Mouse (Mus musculus): ENCODE measurements around the gene Ano2.

Gene Ano2

DNA sequence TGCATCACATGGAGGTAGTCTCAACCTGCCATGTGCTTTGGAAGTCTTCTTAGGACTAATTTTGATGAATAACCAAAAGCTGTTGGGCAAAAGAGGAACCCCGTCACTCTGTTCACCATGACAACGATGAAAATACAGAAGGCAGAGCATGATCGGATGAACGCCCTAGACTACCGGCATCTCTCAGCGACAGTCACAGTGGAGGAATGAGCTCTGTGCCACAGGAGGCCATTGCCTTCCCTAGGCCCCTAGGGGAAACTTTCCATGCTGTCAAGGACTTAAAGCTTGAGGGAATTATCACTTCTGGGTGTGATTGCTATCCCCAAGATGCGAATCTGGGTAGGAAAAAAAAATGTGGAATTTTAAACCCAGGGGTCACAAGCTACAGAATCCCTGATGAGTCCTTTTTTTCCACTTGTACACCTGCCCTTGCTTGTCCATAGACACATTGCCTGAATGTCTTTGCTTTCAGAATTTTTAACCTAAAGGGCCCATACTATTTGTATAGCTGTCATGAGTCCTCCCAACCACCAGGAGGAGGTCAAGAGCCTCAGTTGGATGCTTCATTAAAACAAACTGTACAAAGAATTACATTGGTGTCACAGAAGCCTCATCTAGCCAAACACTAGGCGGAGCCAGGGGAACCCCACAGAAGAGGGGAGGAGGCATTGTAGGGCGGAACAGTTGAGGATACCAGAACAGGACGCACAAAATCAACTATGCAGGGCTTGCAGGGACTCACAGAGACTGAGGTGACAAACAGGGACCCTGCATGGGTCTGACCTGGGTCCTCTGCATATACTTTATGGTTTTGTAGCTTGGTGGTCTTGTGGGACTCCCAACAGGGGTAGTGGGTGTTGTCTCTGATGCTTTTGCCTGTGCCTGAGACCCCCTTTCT, 53.2 kb downstream of the Ano2 start:
- no peak for DNase-seq (ENCODE audit: low spot score in 2 of 2)

DNA sequence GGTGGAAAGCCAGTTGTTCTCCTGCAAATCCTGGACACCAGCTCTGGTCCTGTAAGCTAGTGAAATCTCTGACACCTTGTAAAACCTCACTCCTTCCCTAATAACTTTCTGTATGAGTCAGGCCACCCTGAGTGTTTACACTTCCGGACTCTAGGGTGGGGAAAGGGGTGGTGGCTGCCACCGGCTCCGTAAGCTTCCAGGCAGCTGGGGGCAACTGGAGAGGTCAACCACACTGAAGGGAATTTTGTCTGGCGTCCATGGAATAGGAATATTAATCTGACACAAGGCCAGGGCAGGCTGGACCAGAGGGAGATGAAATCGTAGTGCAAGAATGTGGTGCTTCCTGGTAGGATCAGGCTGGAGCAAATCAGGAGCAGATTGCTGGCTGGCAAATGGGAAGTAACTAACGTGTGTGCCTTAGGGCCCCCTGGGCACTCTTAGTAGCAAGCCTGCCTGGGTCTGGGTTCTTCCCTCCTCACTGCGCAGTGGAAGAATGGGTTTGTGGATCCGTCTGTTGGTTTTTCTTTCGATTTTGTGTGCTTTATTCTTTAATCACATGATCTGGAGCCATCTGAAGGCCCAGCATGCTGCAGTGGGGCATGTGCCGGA, 57.2 kb downstream of the Ano2 start:
- no peak for DNase-seq (ENCODE audit: low spot score in 2 of 2)

DNA sequence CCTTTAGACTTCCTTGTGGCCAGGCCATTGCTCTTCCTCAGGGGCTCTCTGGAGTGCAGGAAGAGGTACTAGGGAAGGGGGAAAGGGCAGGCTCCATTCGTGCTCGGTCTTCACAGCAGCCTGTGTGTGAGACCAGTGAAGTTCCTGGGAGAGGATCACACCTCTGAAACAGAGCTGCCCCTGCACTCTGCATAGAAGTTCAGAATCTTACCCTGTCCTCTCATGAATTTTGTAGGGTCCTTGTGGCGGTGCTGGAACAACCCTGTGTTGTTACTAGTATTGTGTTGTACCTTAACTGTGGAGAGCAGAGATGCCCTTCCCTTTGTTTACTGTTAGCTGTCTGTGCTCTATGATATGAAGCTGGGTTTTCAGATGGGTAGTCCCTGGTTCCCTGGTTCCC, 58.4 kb downstream of the Ano2 start:
- DNase-seq (ENCODE audit: low spot score in 2 of 2) = no peak

DNA sequence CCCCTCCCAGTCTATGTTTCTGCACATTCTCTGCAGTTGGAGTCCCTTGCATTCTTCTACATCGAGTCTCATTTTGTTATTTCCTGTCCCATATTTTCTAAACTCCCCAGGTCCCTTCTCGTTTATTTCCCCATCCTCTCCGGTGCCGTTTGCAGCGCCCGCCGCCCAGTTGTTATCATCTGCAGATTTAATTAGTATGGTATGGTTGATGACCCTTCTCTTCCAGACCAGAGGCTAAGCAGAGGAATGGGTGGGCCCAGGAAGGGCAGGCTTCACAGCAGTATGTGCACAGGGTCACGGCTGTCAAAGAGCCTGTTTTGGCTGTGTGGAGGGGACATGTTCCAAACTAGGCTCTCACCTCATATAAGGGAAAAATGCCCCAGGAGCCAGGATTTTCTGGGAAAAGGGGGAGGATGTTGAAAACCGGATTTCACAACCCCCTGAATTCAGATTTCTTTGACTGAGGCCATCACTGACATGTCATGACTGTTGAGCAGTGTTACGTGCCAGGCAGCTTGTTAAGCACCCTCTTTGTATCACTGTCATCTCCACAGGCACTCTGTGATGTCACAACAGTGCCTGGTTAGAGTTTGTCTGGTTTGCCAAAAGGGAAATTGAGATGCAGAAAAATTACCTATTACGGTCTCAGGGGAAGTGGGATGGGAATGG, 72.8 kb downstream of the Ano2 start:
- DNase-seq (ENCODE audit: low spot score in 2 of 2) = no peak

DNA sequence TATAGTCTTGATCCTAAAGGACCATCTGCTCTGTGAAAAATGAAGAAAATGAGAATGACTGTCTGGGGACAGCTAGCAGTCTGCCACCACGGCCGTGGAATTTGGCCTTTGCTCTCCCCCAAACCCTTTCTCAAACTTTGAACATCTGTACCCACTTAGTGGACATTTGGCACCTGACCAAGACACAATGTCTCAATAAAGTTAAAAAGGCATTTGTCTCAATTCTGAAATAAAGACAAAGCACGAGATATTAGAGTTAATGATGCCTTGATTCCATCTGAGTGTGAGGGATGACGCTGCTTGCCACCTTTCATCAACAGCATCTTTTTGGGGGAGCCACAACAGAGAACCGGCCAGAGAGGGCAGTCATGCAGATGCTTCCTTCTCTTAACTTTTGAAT, 83.0 kb downstream of the Ano2 start:
- DNase-seq (ENCODE audit: low spot score in 2 of 2) = no peak

DNA sequence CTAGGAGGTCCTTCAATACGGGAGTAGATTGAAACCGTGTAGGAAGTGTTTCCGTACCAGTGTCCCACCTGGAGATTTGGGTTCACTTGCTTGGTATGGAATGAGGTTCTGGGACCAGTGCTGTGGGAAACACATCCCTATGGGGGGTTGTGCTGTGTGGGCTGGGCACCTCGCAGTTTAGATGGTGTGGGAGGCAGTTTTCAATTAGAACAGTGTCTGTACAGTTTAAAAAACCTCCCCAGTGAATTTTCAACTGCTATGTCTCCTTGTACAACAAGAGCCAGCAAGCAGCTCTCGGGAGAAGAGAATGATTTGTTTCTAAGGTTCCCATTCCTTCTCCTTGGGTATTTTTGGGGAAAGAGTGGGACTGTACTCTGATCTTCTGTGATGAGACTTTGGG, 86.1 kb downstream of the Ano2 start:
- no peak for DNase-seq (ENCODE audit: low spot score in 2 of 2)

DNA sequence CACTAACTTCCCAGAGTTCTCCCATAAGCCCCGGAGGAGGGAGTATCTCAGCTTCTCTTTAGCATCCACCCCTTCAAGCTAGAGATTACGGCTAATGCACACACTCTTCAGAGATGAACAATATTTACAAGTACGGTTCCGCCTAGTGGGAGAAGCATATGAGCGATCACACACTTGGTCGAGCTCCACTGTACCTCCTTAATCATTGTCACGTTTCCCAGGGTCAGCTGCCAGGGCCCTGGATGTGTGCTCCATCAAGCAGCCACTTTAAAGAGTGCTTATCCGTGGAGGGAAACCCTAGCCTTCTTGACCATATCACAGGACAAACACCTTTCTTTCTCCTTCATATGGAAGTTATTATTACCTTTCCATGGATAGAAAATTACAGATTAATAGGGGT, 112.7 kb downstream of the Ano2 start:
- DNase-seq (ENCODE audit: low spot score in 2 of 2) = no peak

DNA sequence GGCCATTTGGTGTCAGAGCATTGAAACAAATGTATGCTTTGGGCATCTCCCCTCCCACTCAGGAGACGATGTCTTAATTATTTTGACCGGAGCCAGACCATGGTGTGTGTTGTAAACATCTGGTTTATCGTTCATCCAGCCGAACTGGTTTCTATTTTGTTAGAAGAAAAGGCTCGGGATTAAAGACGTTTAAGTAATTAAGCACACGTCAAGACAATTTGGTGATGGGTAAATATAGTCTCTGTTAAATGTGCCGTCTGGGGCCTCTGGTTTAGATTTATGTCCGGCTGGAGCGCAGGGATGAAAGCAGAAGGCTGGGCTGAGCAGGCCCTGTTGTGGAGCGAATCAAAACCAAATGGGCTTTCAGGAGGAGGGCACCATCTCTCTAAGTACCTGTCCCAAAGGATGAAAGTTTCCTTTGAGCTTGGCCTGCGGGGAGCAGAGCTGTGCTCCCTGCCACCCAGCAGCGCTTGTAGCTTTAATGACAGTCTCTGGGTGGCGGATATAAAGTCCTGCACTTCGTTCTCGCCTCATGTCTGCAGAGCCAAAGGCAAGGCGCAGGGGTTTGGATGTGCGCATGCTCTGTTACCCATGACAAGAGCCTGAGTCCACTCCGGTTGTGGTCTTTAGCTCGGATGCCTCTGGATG, 113.3 kb downstream of the Ano2 start:
- no peak for DNase-seq (ENCODE audit: low spot score in 2 of 2)

DNA sequence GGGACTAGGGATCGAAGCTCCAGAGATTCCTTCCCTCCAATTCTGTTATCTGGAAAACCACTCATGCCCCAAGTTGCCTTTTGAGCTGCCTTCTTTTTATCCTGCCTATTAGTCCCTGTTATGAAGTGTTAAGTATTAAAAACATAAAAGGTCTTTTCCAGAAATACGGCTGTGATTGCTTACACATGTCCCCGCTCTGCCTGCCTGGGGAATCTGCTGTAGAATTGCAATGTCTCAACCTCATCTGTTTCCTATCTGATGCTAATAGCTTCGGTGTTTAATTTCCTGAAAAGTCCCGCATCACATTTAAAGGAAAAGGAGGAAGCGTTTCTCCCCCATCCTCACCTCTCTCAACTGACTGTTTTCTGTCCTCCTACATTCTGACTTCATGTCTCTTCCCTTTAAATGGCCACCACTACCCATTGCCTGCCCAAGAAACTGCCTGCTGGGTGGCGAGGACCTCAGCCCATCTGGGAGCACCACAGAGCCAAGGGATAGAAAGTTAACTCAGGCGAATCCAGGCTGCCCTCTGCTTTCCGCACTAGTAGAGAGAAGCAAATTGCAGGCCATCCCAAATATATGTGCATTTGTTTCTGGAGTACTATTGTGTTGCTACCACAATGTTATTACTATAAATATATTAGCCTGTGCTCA, 118.9 kb downstream of the Ano2 start:
- no peak for DNase-seq (ENCODE audit: low spot score in 2 of 2)

DNA sequence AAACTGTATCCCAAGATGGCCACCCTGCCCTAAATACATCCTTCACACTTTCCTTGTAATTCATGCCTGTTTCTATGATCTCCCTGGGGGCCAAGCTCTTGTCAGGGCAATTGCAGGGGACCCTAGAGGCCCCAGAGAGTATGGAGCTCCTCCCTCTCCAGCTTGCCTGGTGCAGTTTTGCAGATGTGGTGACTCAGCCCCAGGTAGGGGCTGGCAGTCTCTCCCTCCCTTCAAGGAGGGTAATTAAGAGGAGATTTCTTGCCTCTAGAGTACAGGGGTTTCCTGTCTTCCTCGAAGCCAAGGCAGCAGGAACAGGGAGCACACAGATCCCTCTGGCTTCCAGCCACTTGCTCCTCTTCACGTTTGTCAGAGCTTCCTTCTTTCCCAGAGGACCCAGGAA, 121.2 kb downstream of the Ano2 start:
- DNase-seq (ENCODE audit: low spot score in 2 of 2) = no peak

DNA sequence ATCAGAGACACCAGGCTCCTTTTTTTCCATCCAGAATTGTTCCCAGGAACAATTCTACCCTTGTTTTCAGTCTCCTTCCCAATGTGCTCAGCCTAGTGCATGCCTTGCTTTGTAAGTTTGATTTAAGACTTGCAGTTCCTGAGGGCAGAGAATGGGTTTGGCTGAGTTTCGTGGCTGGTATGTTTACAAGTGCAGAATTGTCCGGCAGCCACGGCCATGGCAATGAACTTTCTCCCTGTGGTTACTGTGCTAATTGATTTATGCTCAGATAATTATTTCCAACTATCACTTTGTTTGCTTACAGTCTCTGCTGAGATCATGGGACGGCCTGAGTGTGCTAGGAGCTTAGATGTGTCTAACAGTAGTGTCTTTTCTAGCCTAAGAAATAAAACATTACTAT, 147.9 kb downstream of the Ano2 start:
- DNase-seq (ENCODE audit: low spot score in 2 of 2) = no peak

DNA sequence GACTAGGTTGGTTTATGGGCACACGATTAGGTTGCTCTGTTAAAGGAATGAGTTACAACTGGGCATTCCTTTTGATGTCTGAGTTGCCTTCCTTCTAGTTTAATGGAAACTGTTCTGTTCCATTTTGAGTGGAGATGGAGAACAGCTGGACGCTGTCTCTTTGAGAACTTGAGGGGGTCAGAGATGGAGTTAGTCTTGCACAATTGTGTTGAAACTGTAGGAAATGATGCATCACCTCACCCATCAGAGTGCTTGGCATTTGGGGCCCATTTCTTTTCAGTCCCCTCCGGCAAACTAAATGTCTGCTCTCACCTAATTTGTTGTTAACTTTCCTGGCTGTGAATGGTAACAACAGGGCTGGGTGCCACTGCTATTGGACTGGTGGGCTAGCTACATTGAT, 151.1 kb downstream of the Ano2 start:
- no peak for DNase-seq (ENCODE audit: low spot score in 2 of 2)

DNA sequence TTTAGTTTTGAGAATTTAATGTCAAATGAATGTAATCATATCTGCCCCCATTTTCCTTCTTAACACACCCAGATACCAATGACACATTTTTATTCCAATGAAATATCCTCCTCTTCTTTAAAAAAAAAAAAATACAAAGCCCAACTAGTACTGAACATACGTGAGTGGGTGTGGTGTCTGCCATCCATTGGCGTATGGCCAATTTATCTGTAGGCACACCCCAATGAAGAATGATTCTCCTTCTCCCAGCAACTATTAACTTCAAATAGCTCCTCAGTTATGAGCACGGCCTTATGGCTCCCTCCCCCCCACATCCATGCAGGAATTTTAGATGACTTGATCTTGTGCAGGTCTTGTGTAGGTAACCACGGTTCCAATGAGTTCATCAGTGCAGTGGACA, 161.0 kb downstream of the Ano2 start:
- no peak for DNase-seq (ENCODE audit: low spot score in 2 of 2)

DNA sequence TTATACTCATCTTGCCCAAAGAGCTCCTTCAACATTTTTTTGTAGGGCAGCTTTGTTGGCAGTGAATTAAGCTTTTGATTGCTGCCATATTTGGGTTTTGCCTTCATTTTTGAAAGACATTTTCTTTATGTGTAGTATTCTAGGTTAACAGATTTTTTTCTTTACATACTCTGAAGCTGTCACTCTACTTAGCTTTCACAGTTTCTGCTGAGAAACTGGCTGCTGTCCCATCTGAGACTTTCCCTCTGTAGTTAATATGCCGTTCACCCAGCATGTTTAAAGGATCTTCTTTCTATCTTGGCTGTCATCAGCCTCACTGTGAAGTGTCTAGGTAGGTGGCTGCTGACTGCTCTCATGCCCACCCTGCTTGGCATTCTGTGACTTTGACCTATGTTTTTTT, 168.1 kb downstream of the Ano2 start:
- DNase-seq (ENCODE audit: low spot score in 2 of 2) = no peak

DNA sequence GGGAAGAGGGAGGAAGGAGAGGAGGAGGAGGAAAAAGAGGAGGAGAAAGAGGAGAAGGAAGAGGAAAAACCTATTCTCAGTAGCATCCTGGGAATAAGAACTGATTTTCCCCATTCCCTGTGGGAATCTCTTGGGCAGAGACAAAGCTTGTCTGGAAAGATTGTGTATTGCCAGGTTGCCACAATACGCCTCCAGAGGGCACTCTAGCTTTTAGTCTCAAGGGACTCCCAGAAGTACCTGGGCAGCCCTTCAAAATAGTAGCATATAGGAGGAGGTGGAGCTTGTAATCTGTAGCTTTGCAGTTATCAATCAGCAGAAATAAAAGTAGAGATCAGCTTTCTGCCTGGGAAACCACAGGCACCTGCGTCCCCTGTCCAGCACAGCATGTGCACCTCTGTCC, 178.3 kb downstream of the Ano2 start:
- peak in 1 of 2 experiments; percentile 12 for DNase-seq (ENCODE audit: low spot score in 2 of 2)

DNA sequence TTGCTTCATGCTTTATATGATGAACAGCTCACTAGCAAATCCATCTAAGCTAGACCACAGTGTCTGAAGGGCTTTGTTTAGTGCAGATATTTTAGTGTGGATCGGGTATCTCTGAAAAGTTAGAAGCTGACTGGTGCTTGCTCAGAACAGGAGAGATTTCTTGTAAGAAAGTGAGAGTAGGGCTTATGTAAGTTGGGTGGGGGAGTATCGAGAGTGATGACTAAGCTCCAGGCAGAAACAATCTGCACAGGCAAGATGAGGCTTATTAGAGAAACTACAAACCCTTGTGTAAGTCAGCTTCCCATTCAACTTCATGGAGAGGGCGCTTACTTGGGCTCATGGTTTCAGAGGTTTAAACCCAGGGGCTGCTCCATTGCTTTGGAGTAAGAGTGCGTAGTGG, 181.3 kb downstream of the Ano2 start:
- no peak for DNase-seq (ENCODE audit: low spot score in 2 of 2)

DNA sequence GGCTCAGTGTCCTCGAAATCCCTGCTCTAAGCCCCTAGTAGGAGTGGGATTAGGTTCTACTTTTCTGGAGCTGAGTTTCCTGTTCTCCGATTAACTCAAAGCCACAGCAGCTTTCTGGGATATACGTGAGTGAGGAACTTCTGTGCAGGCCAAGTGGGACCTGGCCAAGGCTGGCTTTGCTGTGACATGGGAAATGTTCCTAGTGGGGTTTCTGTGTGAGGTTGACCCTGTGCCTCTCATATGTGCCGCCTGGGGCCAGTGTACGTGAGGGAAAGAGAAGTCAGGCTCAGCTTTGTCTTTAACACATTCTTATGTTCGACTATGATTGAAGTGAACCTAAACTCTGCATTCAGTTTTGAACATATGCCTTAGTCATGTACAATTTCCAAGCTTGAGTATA, 184.5 kb downstream of the Ano2 start:
- DNase-seq (ENCODE audit: low spot score in 2 of 2) = no peak

DNA sequence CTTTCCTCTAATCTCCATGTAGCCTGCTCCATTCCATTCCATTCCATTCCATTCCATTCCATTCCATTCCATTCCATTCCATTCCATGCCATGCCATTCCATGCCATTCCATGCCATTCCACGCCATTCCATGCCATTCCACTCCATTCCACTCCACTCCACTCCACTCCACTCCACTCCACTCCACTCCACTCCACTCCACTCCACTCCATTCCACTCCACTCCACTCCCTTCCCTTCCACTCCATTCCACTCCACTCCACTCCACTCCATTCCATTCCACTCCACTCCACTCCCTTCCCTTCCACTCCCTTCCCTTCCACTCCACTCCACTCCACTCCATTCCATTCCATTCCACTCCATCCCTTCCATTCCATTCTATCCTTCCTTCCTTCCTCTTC, 186.7 kb downstream of the Ano2 start:
- no peak for DNase-seq (ENCODE audit: low spot score in 2 of 2)

DNA sequence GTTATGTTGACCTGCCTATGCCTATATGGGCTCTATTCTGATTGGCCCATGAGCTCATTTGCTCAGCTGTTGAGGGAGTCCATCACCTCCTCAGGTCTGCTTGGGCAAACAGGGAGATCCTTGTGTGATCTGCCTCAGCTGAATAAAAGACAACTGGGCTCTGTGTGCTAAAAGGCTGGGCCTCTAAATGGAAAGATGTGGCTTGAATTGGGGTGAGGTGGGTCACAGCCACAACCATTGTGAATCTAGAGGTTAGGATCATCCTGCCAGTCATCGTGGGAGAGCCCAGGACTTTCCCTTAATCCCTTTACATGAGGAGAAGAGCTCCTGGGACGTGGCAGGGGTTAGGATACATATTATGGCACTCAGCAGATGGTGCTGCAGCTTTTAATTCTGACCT, 188.5 kb downstream of the Ano2 start:
- DNase-seq (ENCODE audit: low spot score in 2 of 2) = no peak

DNA sequence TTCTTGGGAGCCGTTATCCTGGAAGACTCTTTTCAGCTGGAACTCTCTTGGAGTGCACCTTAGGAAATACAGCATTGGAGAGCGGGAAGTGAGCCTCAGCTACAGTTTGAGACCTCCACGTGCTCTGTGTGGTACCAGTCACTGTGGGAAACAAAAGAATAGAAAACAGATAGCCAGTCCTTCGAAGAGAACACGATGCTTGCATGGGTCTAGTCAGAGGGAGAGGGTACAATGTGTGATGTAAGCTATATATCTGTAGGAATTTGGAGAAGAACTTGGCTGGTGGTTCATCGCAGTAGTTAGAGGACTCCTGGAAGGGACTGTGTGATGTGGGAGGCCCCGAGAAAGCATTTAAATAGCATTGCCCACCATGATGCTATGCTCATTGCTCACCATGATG, 189.1 kb downstream of the Ano2 start:
- DNase-seq (ENCODE audit: low spot score in 2 of 2) = no peak

DNA sequence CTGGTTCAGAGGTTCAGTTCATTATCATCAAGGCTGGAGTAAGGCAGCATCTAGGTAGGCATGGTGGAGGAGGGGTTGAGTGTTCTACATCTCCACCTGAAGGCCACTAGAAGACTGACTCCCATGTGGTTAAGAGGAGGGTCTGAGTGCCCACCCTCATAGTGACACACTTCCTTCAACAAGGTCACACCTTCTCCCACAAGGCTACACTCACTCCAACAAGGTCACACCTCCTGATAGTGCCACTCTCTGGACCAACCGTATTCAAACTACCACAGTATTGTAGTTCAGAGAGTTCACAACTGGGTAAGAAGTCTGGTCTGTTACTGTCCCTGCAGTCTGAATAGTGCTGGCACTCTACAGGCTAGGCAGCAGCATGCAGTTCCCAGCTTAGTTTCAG, 198.4 kb downstream of the Ano2 start:
- no peak for DNase-seq (ENCODE audit: low spot score in 2 of 2)

DNA sequence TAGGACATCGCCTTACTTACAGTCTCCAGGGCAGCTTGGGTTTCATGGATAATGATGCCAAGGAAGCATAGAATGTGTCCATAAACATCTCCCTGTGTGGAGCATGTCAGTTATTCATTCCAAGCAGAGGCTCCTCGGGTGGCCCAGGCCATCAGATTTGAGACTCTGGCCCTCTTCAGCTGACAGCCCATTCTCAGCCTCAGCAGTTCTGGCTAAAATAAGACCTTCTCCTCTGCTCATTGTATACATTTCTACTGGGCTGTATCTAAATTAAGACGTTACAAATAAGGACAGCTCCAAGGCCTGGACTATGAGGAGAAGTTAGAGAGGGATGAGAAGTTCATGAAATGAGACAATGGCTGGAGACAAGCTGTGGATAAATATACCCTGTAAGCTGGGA, 204.1 kb downstream of the Ano2 start:
- DNase-seq (ENCODE audit: low spot score in 2 of 2) = no peak

All from cerebellum, postnatal 4 days (tissue).